Mouse (Mus musculus) kidney, postnatal 4 days (tissue): Measurements from ENCODE around the gene Wfdc3.
"Not testable (repeated sequence)": the region's sequence is repeated elsewhere in the genome, so short reads cannot be mapped to it uniquely, and the experiment has no call there.

ENCODE experiments used
- DNase-seq, 2 experiments: peaks; one replicate each; pipeline ENCODE4 v3.0.0; 2021; ENCODE audit warnings: mixed read lengths in 2 of 2

Gene Wfdc3

DNA sequence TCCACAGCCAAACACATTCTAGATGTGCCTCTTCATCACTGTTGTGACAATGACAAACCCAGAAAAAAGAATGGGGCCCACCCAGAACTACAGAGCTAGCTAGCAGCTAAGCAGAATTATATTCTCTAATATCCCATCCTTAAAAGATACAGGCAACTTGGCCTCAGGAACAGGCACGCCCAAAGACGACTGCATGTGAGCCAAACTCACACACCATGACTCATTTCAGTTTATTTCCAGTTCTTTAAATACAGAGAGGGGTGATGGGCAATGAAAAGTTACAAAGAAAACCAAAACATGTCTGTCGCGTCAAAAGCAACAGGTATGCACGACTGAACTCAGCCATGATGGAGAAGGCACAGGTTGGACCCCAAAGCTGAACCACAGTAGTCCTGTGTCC lies 10.3 kb downstream of the Wfdc3 start:
- no peak for DNase-seq

DNA sequence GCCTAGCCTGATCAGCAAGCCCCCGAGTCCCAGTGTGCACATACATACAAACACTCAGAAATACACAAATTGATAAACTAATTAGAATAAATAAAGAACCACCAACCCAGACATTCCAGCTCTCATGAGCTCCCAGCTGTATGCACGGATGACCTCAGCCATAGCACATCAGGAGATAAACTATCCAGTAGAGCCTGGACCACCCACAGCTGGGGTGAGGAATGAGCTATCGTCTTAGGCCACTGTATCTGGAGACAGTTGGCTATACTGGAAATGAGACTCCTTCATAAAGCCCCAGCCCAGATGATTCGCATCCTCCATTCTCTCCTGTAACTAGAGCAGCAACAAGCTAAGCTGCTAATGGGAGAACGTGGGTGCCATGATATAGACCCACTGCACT lies 10.9 kb downstream of the Wfdc3 start:
- no peak for DNase-seq

GRCm38 (mm10) chr2:164733259-164733658 lies 12.5 kb downstream of the Wfdc3 start:
- DNase-seq: no peak

DNA sequence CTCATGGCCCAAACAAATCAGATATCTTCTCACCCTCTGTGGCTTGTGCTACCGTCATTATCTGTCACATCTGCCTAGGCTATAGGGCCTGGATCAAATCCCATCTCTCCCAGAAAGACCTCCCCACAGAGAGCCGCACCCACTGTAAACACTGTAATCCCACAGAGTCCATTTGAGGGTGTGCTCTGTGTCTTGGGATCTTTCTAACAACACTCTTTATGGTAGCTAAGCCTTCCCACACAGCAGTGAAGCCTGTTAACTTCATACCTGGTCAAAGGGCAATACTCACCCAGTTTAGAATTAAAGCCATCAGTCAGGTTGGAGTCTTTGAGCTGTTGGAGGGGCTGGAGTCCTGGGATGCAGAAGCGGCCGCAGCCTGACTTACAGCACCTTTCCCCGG lies 14.0 kb downstream of the Wfdc3 start:
- DNase-seq: no peak

DNA sequence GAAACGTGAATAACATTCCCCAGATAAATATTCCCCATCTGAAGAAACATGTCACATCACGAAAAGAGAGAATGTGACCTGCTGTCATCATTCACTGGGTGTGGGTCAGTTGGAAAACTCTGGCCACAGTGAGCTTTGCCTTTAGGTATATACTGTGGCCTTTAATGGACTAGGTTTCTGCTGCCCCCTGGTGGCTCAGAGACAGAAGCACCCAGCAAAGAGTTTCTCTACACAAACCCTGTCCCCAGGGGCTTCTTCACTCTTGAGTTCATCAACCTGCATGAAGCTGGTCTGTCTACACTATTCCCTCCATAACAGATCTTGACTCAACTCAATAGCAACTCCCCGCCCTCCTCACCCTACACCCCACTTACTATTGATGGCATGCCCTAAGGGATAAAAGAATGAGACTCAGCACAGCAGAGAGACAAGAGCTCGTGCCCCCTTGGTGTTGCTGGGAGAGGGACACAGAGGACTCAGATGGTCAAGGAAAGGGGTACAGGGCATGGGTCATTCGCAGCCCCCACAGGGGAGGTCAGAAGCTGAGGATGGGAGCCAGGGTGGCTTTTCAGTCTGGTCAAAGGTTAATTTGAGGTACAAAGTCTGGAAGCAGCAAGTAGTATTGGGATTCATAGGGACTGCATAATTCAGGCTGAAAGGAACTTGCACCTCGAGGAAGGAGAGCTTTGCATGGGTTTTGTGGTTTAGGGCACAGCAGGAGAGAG lies 19.7 kb downstream of the Wfdc3 start:
- peak; percentile 84 to 87 for DNase-seq

GRCm38 (mm10) chr2:164723276-164723675 lies 22.5 kb downstream of the Wfdc3 start:
- DNase-seq: no peak

GRCm38 (mm10) chr2:164716194-164716786 lies 29.4 kb downstream of the Wfdc3 start:
- DNase-seq: not testable (repeated sequence)

GRCm38 (mm10) chr2:164715005-164715404 lies 30.7 kb downstream of the Wfdc3 start, which contains the start of gene Spint5:
Gene Spint5, plus strand, starts transcription at chr2:164715305.
- DNase-seq: no peak

DNA sequence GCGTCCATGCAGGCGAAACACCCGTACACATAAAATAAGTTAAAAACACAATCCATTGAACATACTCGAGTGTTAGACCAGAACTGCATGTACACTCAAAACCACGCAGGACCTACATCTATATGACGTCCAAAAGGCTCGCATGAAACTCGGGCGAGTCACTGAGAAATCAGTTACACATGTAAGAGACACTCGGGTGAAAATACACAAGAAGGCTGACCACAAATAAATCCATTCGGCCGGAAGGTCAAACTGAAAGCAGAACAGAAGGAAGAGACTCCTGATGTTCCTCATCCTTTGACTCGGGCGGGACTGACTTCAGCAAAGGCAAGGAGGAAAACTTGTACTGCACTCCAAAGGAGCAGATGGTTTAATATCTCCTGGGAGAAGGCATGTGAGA lies 39.7 kb downstream of the Wfdc3 start:
- no peak for DNase-seq

DNA sequence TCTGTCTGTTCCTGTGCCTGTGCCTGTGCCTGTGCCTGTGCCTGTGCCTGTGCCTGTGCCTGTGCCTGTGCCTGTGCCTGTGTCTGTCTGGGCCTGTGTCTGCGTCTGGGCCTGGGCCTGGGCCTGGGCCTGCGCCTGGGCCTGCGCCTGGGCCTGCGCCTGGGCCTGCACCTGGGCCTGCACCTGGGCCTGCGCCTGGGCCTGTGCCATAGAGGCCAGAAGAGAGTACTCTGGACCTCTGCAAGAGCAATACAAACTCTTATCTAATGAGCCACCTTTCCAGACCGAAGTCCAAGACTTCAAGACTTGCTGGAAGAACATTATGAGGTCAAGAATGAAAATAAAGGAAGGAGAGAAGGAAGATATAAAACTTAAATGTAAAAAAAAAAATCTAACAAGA lies 40.4 kb downstream of the Wfdc3 start:
- no peak for DNase-seq

GRCm38 (mm10) chr2:164704235-164704634 lies 41.5 kb downstream of the Wfdc3 start:
- no peak for DNase-seq

- no peak for DNase-seq
Observed at GRCm38 (mm10) chr2:164701761-164702160, 44.0 kb downstream of the Wfdc3 start.

GRCm38 (mm10) chr2:164700959-164701358 lies 44.8 kb downstream of the Wfdc3 start:
- DNase-seq: no peak

GRCm38 (mm10) chr2:164698201-164698600 lies 47.5 kb downstream of the Wfdc3 start, which contains the start of gene Spint4:
Gene Spint4, plus strand, starts transcription at chr2:164698501.
- DNase-seq: no peak

DNA sequence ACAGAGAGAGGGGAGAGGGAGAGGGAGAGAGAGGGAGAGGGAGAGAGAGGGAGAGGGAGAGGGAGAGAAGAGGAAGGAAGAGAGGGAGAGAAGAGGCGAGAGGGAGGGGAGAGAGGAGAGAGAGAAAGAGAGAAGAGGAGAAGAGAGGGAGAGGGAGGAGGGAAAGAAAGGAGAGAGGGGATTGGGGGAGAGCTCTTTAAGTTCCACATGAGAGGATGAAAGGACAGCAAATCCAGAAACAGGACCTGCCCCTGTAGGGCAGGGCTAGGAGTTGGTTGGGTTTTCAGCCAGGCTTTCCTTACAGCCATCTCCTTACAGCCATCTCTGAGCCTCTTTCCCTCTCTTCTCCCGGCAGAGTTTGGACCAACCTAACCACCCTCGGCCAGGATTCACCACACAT lies 60.9 kb downstream of the Wfdc3 start, which contains the start of gene Wfdc13:
Gene Wfdc13 (plus strand): TSS at position 301 of the 400 bp plus-strand sequence.
- no peak for DNase-seq
